Mouse (Mus musculus) erythroblast, embryonic 14.5 days (primary cell): Measurements from ENCODE around the gene Creb3.

Experiments
- GATA1 ChIP-seq: IDR thresholded peaks from 2 replicates; pipeline ENCODE4 v1.6.1; 2012; ENCODE audit warnings: low read length, inconsistent platforms, mixed read lengths
- TAL1 ChIP-seq: IDR thresholded peaks from 3 replicates; pipeline ENCODE4 v1.6.1; 2012; ENCODE audit warnings: low read length, inconsistent platforms, mixed read lengths

GRCm38 (mm10) chr4:43587681-43588080 is 25.5 kb downstream of the Creb3 start:
- TF ChIP-seq GATA1: no peak
- no peak for TF ChIP-seq TAL1
